Mouse (Mus musculus): ENCODE results near the gene Vps25. TPM values are rescaled to one million over a fixed set of nuclear protein-coding genes. Genes with fewer than 3 reads are reported as not detected.

Gene Vps25
- polyA plus RNA-seq (2012; rRNA removed) = 56.9 and 58.5 TPM in 2 replicates

GRCm38 (mm10) chr11:101253613-101254389 is at the start of gene Vps25:
Vps25 (plus strand) TSS chr11:101253707.

GRCm38 (mm10) chr11:101226065-101226701 is 27.3 kb upstream of the Vps25 start, which contains the start of gene Ezh1:
Ezh1 (minus strand) TSS chr11:101226463.

GRCm38 (mm10) chr11:101245855-101246701 is 7.4 kb upstream of the Vps25 start, which contains the start of gene Ramp2:
Ramp2 (plus strand) TSS chr11:101246028.

GRCm38 (mm10) chr11:101259948-101260825 is 6.7 kb downstream of the Vps25 start, which contains the start of gene Wnk4:
Wnk4 (plus strand) TSS chr11:101260567.

GRCm38 (mm10) chr11:101278223-101279192 is 25.0 kb downstream of the Vps25 start, which contains the start of the genes Cntd1 and Coa3:
Cntd1 (plus strand) TSS chr11:101279012.
Coa3 (minus strand) TSS chr11:101279114.

GRCm38 (mm10) chr11:101302004-101302798 is 48.7 kb downstream of the Vps25 start, which contains the start of gene Becn1:
Becn1 (minus strand) TSS chr11:101302286.

Other genes with a start within 250 kb of the Vps25 start
- 186 and 202 TPM in 2 replicates for gene Atp6v0a1, start 244.3 kb upstream of the Vps25 start, polyA plus RNA-seq (2012; rRNA removed)
- gene Naglu, start 183.7 kb upstream of the Vps25 start, polyA plus RNA-seq (2012; rRNA removed) = 10.6 and 11.5 TPM in 2 replicates
- 0.63 and 0.65 TPM in 2 replicates for gene Hsd17b1, start 175.3 kb upstream of the Vps25 start, polyA plus RNA-seq (2012; rRNA removed)
- 49.3 and 50.2 TPM in 2 replicates for gene Coasy, start 171.1 kb upstream of the Vps25 start, polyA plus RNA-seq (2012; rRNA removed)
- 65.4 and 71.6 TPM in 2 replicates for gene Mlx, start 166.4 kb upstream of the Vps25 start, polyA plus RNA-seq (2012; rRNA removed)
- 19.1 and 19.5 TPM in 2 replicates for gene Psmc3ip, start 158.3 kb upstream of the Vps25 start, polyA plus RNA-seq (2012; rRNA removed)
- 66.9 and 68.5 TPM in 2 replicates for gene Retreg3, start 133.8 kb upstream of the Vps25 start, polyA plus RNA-seq (2012; rRNA removed)
- gene Tubg1, start 133.8 kb upstream of the Vps25 start, polyA plus RNA-seq (2012; rRNA removed) = 15.2 and 15.6 TPM in 2 replicates
- gene Tubg2, start 97.8 kb upstream of the Vps25 start, polyA plus RNA-seq (2012; rRNA removed) = 31.8 and 33.7 TPM in 2 replicates
- gene Cntnap1, start 83.2 kb upstream of the Vps25 start, polyA plus RNA-seq (2012; rRNA removed) = 7.4 and 9.2 TPM in 2 replicates
- gene Plekhh3, start 82.4 kb upstream of the Vps25 start, polyA plus RNA-seq (2012; rRNA removed) = 6.5 and 7.9 TPM in 2 replicates
- gene Ccr10, start 78.3 kb upstream of the Vps25 start, polyA plus RNA-seq (2012; rRNA removed) = 0.21 and 0.28 TPM in 2 replicates
- gene Ezh1, start 27.2 kb upstream of the Vps25 start, polyA plus RNA-seq (2012; rRNA removed) = 37.9 and 39.6 TPM in 2 replicates
- 79.4 and 81.7 TPM in 2 replicates for gene Ramp2, start 7.7 kb upstream of the Vps25 start, polyA plus RNA-seq (2012; rRNA removed)
- 4.4 and 5.4 TPM in 2 replicates for gene Wnk4, start 6.9 kb downstream of the Vps25 start, polyA plus RNA-seq (2012; rRNA removed)
- gene Cntd1, start 25.3 kb downstream of the Vps25 start, polyA plus RNA-seq (2012; rRNA removed) = 0.66 and 0.69 TPM in 2 replicates
- 165 and 213 TPM in 2 replicates for gene Coa3, start 25.4 kb downstream of the Vps25 start, polyA plus RNA-seq (2012; rRNA removed)
- gene Becn1, start 48.6 kb downstream of the Vps25 start, polyA plus RNA-seq (2012; rRNA removed) = 115 and 124 TPM in 2 replicates
- 103 and 105 TPM in 2 replicates for gene Psme3, start 62.5 kb downstream of the Vps25 start, polyA plus RNA-seq (2012; rRNA removed)
- 7.0 and 7.4 TPM in 2 replicates for gene Aoc2, start 71.4 kb downstream of the Vps25 start, polyA plus RNA-seq (2012; rRNA removed)
- gene Aoc3, start 76.9 kb downstream of the Vps25 start, polyA plus RNA-seq (2012; rRNA removed) = 0.52 and 0.82 TPM in 2 replicates
- 0.03 and 0.05 TPM in 2 replicates for gene G6pc, start 113.9 kb downstream of the Vps25 start, polyA plus RNA-seq (2012; rRNA removed)
- 49.2 and 49.6 TPM in 2 replicates for gene Aarsd1, start 163.9 kb downstream of the Vps25 start, polyA plus RNA-seq (2012; rRNA removed)
- 4.1 and 4.2 TPM in 2 replicates for gene Gm27029, start 171.1 kb downstream of the Vps25 start, polyA plus RNA-seq (2012; rRNA removed)
- gene Rundc1, start 171.4 kb downstream of the Vps25 start, polyA plus RNA-seq (2012; rRNA removed) = 29.8 and 30.1 TPM in 2 replicates
- 2.3 and 5.0 TPM in 2 replicates for gene Ptges3l, start 171.6 kb downstream of the Vps25 start, polyA plus RNA-seq (2012; rRNA removed)
- 841 and 842 TPM in 2 replicates for gene Rpl27, start 188.6 kb downstream of the Vps25 start, polyA plus RNA-seq (2012; rRNA removed)
- 6.2 and 7.4 TPM in 2 replicates for gene Ifi35, start 194.7 kb downstream of the Vps25 start, polyA plus RNA-seq (2012; rRNA removed)
- 118 and 125 TPM in 2 replicates for gene Rnd2, start 211.3 kb downstream of the Vps25 start, polyA plus RNA-seq (2012; rRNA removed)
- 162 and 171 TPM in 2 replicates for gene Vat1, start 212.5 kb downstream of the Vps25 start, polyA plus RNA-seq (2012; rRNA removed)